ENCODE assay signal across 8 mouse cellular contexts in the genomic region with DNA sequence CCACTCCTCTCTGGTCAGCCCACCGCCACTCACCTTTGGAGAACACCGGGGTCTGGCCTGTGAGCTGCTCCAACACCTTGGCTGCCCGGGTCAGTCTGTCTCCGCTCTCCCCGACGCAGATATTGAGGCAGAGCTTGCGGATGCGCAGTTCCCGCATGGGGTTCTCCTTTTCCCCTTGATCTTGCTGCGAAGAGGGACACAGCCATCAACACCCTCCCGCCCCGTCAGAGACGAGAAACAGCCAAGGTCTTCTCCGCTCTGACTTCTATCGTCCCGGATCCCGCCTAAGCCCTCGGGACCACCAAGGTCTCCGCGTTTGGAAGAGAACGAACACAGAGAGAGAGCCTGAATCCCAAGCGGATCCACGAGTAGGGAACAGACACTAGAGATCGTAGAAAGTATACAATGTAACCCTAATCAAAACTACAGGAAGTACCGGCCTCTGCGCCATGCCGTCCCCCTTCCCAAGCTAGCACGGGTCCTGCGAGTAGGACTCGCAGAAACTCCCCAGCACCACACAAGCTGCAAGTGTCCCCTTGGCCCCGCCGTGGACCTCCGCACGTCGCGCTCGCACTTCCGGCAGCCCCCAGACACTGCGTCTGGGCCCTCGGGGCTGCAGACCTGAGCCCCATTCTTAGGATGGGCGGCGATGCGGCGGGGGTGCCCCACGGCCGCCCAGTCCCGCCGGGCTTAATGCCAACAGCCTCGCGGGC. TPM values are rescaled to one million over a fixed set of nuclear protein-coding genes. Genes with fewer than 3 reads are reported as not detected.
A peak's percentile ranks its signal among the peaks of the same experiment; 100 is the strongest.
DNase-seq lines count a peak whose midpoint lies in the region; ATAC-seq and TF ChIP-seq lines count a peak whose summit lies in the region.

No protein-coding gene starts in this region.

- ATAC-seq in lung, postnatal 0 days = peak; percentile 76
- peak; percentile 86 for ATAC-seq in forebrain, embryonic 15.5 days (replicated peaks)
- peak; percentile 79; the same call in 1 of the 2 replicates for ATAC-seq in limb, embryonic 13.5 days (ENCODE audit: low FRiP score, low read depth)

- no peak for TF ChIP-seq EP300 in lung, postnatal 0 days (IDR thresholded peaks at IDR 0.05)

- peak; percentile 43 for DNase-seq in adrenal gland, postnatal 10 days
- no peak for DNase-seq in adrenal gland, postnatal 4 days (ENCODE audit: low spot score in 2 of 2)
- peak; percentile 20 for DNase-seq in lung, postnatal 0 days (ENCODE audit: low spot score)
- no peak for DNase-seq in lung, postnatal 36 days
- DNase-seq in right cerebral cortex, adult 18-20 months = no peak

- TF ChIP-seq CTCF in lung, postnatal 0 days (IDR thresholded peaks at IDR 0.05) = no peak
- no peak for TF ChIP-seq CTCF in olfactory bulb, adult 2 months (IDR thresholded peaks at IDR 0.05; ENCODE audit: insufficient read depth, low read depth, low read length)

- TF ChIP-seq POLR2A in olfactory bulb, adult 2 months (IDR thresholded peaks at IDR 0.05; ENCODE audit: insufficient read depth, low read depth, low read length) = no peak

- no peaks in the 10 kb centered on the region for H3K27me3 ChIP-seq in lung, postnatal 0 days (replicated peaks; ENCODE audit: insufficient read depth, low read length)
- H3K27me3 ChIP-seq in forebrain, embryonic 15.5 days = no peaks in the 10 kb centered on the region
- no peaks in the 10 kb centered on the region for H3K27me3 ChIP-seq in limb, embryonic 13.5 days

- WGBS in lung, postnatal 0 days = under 1% methylated on average over 49 of the region's 50 CpGs
- WGBS in forebrain, embryonic 15.5 days = under 1% methylated on average over 50 of the region's 50 CpGs
- WGBS in limb, embryonic 13.5 days = under 1% methylated on average over 50 of the region's 50 CpGs
- under 1% methylated on average over 50 of the region's 50 CpGs for WGBS in olfactory bulb, adult 2 months

- H3K4me2 ChIP-seq in lung, postnatal 0 days (replicated peaks; ENCODE audit: low read depth, low read length) = peak overlapping the region; percentile 65
- H3K4me2 ChIP-seq in forebrain, embryonic 15.5 days (replicated peaks) = peak overlapping the region; percentile 86
- peak overlapping the region; percentile 95 for H3K4me2 ChIP-seq in limb, embryonic 13.5 days (replicated peaks)

- H3K27ac ChIP-seq in lung, postnatal 0 days (ENCODE audit: low read length) = peak overlapping the region; percentile 94
- H3K27ac ChIP-seq in forebrain, embryonic 15.5 days (replicated peaks) = peak overlapping the region; percentile 90
- peak overlapping the region; percentile 91 for H3K27ac ChIP-seq in limb, embryonic 13.5 days
- H3K27ac ChIP-seq in olfactory bulb, adult 2 months (ENCODE audit: insufficient read depth, low read depth, low read length) = 0 out of 2 replicates have a peak overlapping the region, but pooled peaks have one; percentile 47

- peaks cover 19% of the 10 kb centered on the region; the same call in 1 of the 2 replicates for H3K36me3 ChIP-seq in lung, postnatal 0 days (ENCODE audit: insufficient read depth, low read length)
- peaks cover 36% of the 10 kb centered on the region for H3K36me3 ChIP-seq in forebrain, embryonic 15.5 days
- H3K36me3 ChIP-seq in limb, embryonic 13.5 days = peaks cover 45% of the 10 kb centered on the region

- peaks cover 11% of the 10 kb centered on the region for H3K4me1 ChIP-seq in lung, postnatal 0 days (ENCODE audit: insufficient read depth, low read depth, low read length)
- H3K4me1 ChIP-seq in forebrain, embryonic 15.5 days = peaks cover 20% of the 10 kb centered on the region
- H3K4me1 ChIP-seq in limb, embryonic 13.5 days = peaks cover 20% of the 10 kb centered on the region
- peaks cover 9% of the 10 kb centered on the region for H3K4me1 ChIP-seq in olfactory bulb, adult 2 months (ENCODE audit: control insufficient read depth, insufficient read depth, low read length)

- H3K9ac ChIP-seq in lung, postnatal 0 days (replicated peaks; ENCODE audit: low read depth) = peak overlapping the region; percentile 99
- peak overlapping the region; percentile 84 for H3K9ac ChIP-seq in forebrain, embryonic 15.5 days (replicated peaks)
- H3K9ac ChIP-seq in limb, embryonic 13.5 days = peak overlapping the region; percentile 99

- H3K4me3 ChIP-seq in lung, postnatal 0 days (ENCODE audit: low read depth, low read length) = peak overlapping the region; percentile 97
- peak overlapping the region; percentile 57 for H3K4me3 ChIP-seq in forebrain, embryonic 15.5 days
- peak overlapping the region; percentile 99 for H3K4me3 ChIP-seq in limb, embryonic 13.5 days
- peak overlapping the region; percentile 79 for H3K4me3 ChIP-seq in olfactory bulb, adult 2 months (ENCODE audit: insufficient read depth, low read depth, low read length)

- no peaks in the 10 kb centered on the region for H3K9me3 ChIP-seq in lung, postnatal 0 days (ENCODE audit: low read length)
- H3K9me3 ChIP-seq in forebrain, embryonic 15.5 days = no peaks in the 10 kb centered on the region
- no peaks in the 10 kb centered on the region for H3K9me3 ChIP-seq in limb, embryonic 13.5 days

RNA-seq across cellular contexts. Expression of a gene that starts 0.5 kb away (rescaled TPM):
- total RNA-seq in adrenal gland, postnatal 10 days (2021) = 100 to 1,000 TPM; 633 to 663 TPM
- 100 to 1,000 TPM; 700 to 707 TPM for total RNA-seq in adrenal gland, postnatal 4 days (2021)
- 325 and 355 TPM in 2 replicates for polyA plus RNA-seq in lung, postnatal 0 days (2015; fragmentation: Nextera tagmentation; extraction: Ambion mirVana)
- polyA plus RNA-seq in forebrain, embryonic 15.5 days (2015; fragmentation: Nextera tagmentation; extraction: Ambion mirVana) = 302 and 341 TPM in 2 replicates
- polyA plus RNA-seq in limb, embryonic 13.5 days (2015; fragmentation: Nextera tagmentation; extraction: Ambion mirVana) = 481 and 500 TPM in 2 replicates
- polyA plus RNA-seq in olfactory bulb, adult 2 months (2012; ENCODE audit: insufficient read depth, insufficient read length, low replicate concordance, missing spikeins) = not detected in 2 replicates

RNA-seq across cellular contexts. Expression of a gene that starts 31.1 kb away (rescaled TPM):
- total RNA-seq in adrenal gland, postnatal 10 days (2021) = 10 to 100 TPM; 40.5 to 41.8 TPM
- total RNA-seq in adrenal gland, postnatal 4 days (2021) = 10 to 100 TPM; 50.6 to 50.7 TPM
- 25.6 and 26.8 TPM in 2 replicates for polyA plus RNA-seq in lung, postnatal 0 days (2015; fragmentation: Nextera tagmentation; extraction: Ambion mirVana)
- 30.5 and 32.6 TPM in 2 replicates for polyA plus RNA-seq in forebrain, embryonic 15.5 days (2015; fragmentation: Nextera tagmentation; extraction: Ambion mirVana)
- polyA plus RNA-seq in limb, embryonic 13.5 days (2015; fragmentation: Nextera tagmentation; extraction: Ambion mirVana) = 41.1 and 45.1 TPM in 2 replicates
- not detected in 2 replicates for polyA plus RNA-seq in olfactory bulb, adult 2 months (2012; ENCODE audit: insufficient read depth, insufficient read length, low replicate concordance, missing spikeins)

Comparison
In these comparisons a context has a peak if more than half of its experiments do, and no peak if none do; other contexts are left out.
1. DNase-seq: peak in adrenal gland, postnatal 10 days (single experiment) and lung, postnatal 0 days (single experiment); none in adrenal gland, postnatal 4 days (0 of 2), lung, postnatal 36 days (single experiment) and right cerebral cortex, adult 18-20 months (single experiment).
2. RNA of a gene that starts 0.5 kb away (polyA plus RNA-seq): 481 to 500 TPM in limb, embryonic 13.5 days, 325 to 355 TPM in lung, postnatal 0 days and 302 to 341 TPM in forebrain, embryonic 15.5 days; not detected in olfactory bulb, adult 2 months; every median in the first group is over 100 times any median in the second.
3. Peak in every context shown above with its lines, with median percentiles within 50 percentile points of each other: ATAC-seq, H3K27ac ChIP-seq, H3K4me2 ChIP-seq, H3K4me3 ChIP-seq and H3K9ac ChIP-seq.